Mouse (Mus musculus) adrenal gland (tissue): ENCODE measurements around the gene Pus7.
"Not testable (repeated sequence)": the region's sequence is repeated elsewhere in the genome, so short reads cannot be mapped to it uniquely, and the experiment has no call there.

Experiments used
- intact Hi-C: fragments of 180-260 bp; cut with DNase I; formaldehyde crosslinking; loops from one replicate; pipeline ENCODE4 v1.15.1; 2025

The Pus7 gene

GRCm38 (mm10) chr5:23758633-23759032 is 24.9 kb downstream of the Pus7 start:
- intact Hi-C loops: loop anchor here (5.0 to 10.0 kb wide), 2 partner anchors 86 to 244 kb away; no protein-coding TSS in a partner anchor

GRCm38 (mm10) chr5:23756368-23756767 is 27.1 kb downstream of the Pus7 start:
- intact Hi-C loops: loop anchor here (5.0 to 10.0 kb wide), 2 partner anchors 84 to 242 kb away; no protein-coding TSS in a partner anchor

- intact Hi-C loops: loop anchor here (5.0 to 10.0 kb wide), 2 partner anchors 83 to 241 kb away; no protein-coding TSS in a partner anchor
Measured at GRCm38 (mm10) chr5:23755591-23755990, 27.9 kb downstream of the Pus7 start.

GRCm38 (mm10) chr5:23749882-23750281 is 33.6 kb downstream of the Pus7 start:
- intact Hi-C loops: loop anchor here (10.0 kb wide), 1 partner anchor 235 kb away; no protein-coding TSS in a partner anchor

- intact Hi-C loops: no loop called here
Measured at GRCm38 (mm10) chr5:23743261-23743660, 40.2 kb downstream of the Pus7 start.

GRCm38 (mm10) chr5:23737111-23737510 is 46.4 kb downstream of the Pus7 start:
- intact Hi-C loops: no loop called here

- intact Hi-C loops: no loop called here
Measured at GRCm38 (mm10) chr5:23736366-23736765, 47.1 kb downstream of the Pus7 start.

- intact Hi-C loops: no loop called here
Measured at GRCm38 (mm10) chr5:23721956-23722355, 61.6 kb downstream of the Pus7 start.

GRCm38 (mm10) chr5:23718881-23719328 is 64.6 kb downstream of the Pus7 start:
- intact Hi-C loops: no loop called here

GRCm38 (mm10) chr5:23718182-23718534 is 65.4 kb downstream of the Pus7 start:
- intact Hi-C loops: no loop called here

GRCm38 (mm10) chr5:23717469-23718181 is 65.9 kb downstream of the Pus7 start:
- intact Hi-C loops: no loop called here

GRCm38 (mm10) chr5:23713401-23714335 is 69.8 kb downstream of the Pus7 start:
- intact Hi-C loops: no loop called here

GRCm38 (mm10) chr5:23712130-23713001 is 71.1 kb downstream of the Pus7 start:
- intact Hi-C loops: no loop called here

- intact Hi-C loops: not testable (repeated sequence)
Measured at GRCm38 (mm10) chr5:23711671-23712129, 71.8 kb downstream of the Pus7 start.

- intact Hi-C loops: no loop called here
Measured at GRCm38 (mm10) chr5:23711244-23711643, 72.3 kb downstream of the Pus7 start.

GRCm38 (mm10) chr5:23709661-23710060 is 73.8 kb downstream of the Pus7 start:
- intact Hi-C loops: no loop called here

GRCm38 (mm10) chr5:23706601-23707597 is 76.6 kb downstream of the Pus7 start:
- intact Hi-C loops: not testable (repeated sequence)

GRCm38 (mm10) chr5:23697457-23697856 is 86.1 kb downstream of the Pus7 start:
- intact Hi-C loops: no loop called here
